Mouse (Mus musculus) common myeloid progenitor, adult 5-6 weeks (primary cell): ENCODE data around the gene Pom121. TPM values are rescaled to one million over a fixed set of nuclear protein-coding genes. Genes with fewer than 3 reads are reported as not detected.
"Not testable (repeated sequence)": the region's sequence is repeated elsewhere in the genome, so short reads cannot be mapped to it uniquely, and the experiment has no call there.

Experiments
- ATAC-seq: replicated peaks from 2 replicates; pipeline ENCODE4 v1.8.0; 2016; ENCODE audit warnings: low read depth, mild to moderate bottlenecking, moderate TSS enrichment, inconsistent platforms; ENCODE audit not compliant: poor library complexity, severe bottlenecking
- total RNA-seq: library from RNA; stranded (forward); fragments of 200-1000, 187-1606 nt; gene quantifications from 2 replicates; pipeline ENCODE4 v1.2.3, GENCODE M21; 2017

The Pom121 gene
- total RNA-seq, 1 experiment from 2014 or later: 19.6 TPM

GRCm38 (mm10) chr5:135369787-135370654 lies 24.3 kb downstream of the Pom121 start, which contains the start of gene Nsun5:
Gene Nsun5, plus strand, starts transcription at chr5:135369953.
- ATAC-seq: peak; percentile 91

GRCm38 (mm10) chr5:135369196-135369595 lies 25.1 kb downstream of the Pom121 start:
- ATAC-seq: not testable (repeated sequence)

- ATAC-seq: no peak
Measured at GRCm38 (mm10) chr5:135368312-135368711, 26.0 kb downstream of the Pom121 start.

- ATAC-seq: no peak
Measured at GRCm38 (mm10) chr5:135367841-135368240, 26.5 kb downstream of the Pom121 start.

- ATAC-seq: peak; percentile 84
Measured at GRCm38 (mm10) chr5:135363540-135363939, 30.8 kb downstream of the Pom121 start.

- ATAC-seq: no peak
Measured at GRCm38 (mm10) chr5:135362572-135362971, 31.8 kb downstream of the Pom121 start.

- no peak for ATAC-seq
Measured at GRCm38 (mm10) chr5:135359772-135360171, 34.6 kb downstream of the Pom121 start.

- ATAC-seq: no peak
Measured at GRCm38 (mm10) chr5:135357556-135357955, 36.8 kb downstream of the Pom121 start.

GRCm38 (mm10) chr5:135356090-135356489 lies 38.3 kb downstream of the Pom121 start:
- ATAC-seq: no peak

GRCm38 (mm10) chr5:135353564-135353963 lies 40.8 kb downstream of the Pom121 start:
- ATAC-seq: peak; percentile 69; the same call in 1 of the 2 replicates

GRCm38 (mm10) chr5:135352995-135353394 lies 41.4 kb downstream of the Pom121 start, which contains the start of gene Trim50:
Gene Trim50, plus strand, starts transcription at chr5:135353295.
- no peak for ATAC-seq

- ATAC-seq: no peak
Measured at GRCm38 (mm10) chr5:135351606-135352005, 42.7 kb downstream of the Pom121 start.

- ATAC-seq: no peak
Measured at GRCm38 (mm10) chr5:135349862-135350261, 44.5 kb downstream of the Pom121 start, which contains the start of gene Fkbp6. Gene Fkbp6, minus strand, starts transcription at chr5:135350044.

- no peak for ATAC-seq
Measured at GRCm38 (mm10) chr5:135347511-135348011, 46.8 kb downstream of the Pom121 start.

- peak; percentile 48; the same call in 1 of the 2 replicates for ATAC-seq
Measured at GRCm38 (mm10) chr5:135346430-135346829, 47.9 kb downstream of the Pom121 start.

- peak; percentile 82 for ATAC-seq
Measured at GRCm38 (mm10) chr5:135345989-135346388, 48.4 kb downstream of the Pom121 start.

GRCm38 (mm10) chr5:135337575-135337974 lies 56.8 kb downstream of the Pom121 start:
- ATAC-seq: no peak

- no peak for ATAC-seq
Measured at GRCm38 (mm10) chr5:135331161-135331560, 63.2 kb downstream of the Pom121 start.

GRCm38 (mm10) chr5:135330201-135330600 lies 64.1 kb downstream of the Pom121 start:
- ATAC-seq: no peak

- ATAC-seq: no peak
Measured at GRCm38 (mm10) chr5:135329471-135329870, 64.9 kb downstream of the Pom121 start.
